Mouse (Mus musculus) mouse embryonic stem cell (cell line): ENCODE measurements around the gene Camkk2.

Experiments
- in situ Hi-C, 2 experiments: fragments of 300-500 bp; cut with MboI; formaldehyde crosslinking; loops; 1 replicate in 1 of 2; 3 replicates in 1 of 2; pipeline ENCODE4 v1.14.3; 2019 to 2020; ENCODE audit warnings: low sequenced_read_pairs in 2 of 2, low pct_unique_long_range_greater_than_20kb in 1 of 2, mixed read lengths in 1 of 2; ENCODE audit not compliant: unreplicated experiment in 1 of 2

Gene Camkk2

DNA sequence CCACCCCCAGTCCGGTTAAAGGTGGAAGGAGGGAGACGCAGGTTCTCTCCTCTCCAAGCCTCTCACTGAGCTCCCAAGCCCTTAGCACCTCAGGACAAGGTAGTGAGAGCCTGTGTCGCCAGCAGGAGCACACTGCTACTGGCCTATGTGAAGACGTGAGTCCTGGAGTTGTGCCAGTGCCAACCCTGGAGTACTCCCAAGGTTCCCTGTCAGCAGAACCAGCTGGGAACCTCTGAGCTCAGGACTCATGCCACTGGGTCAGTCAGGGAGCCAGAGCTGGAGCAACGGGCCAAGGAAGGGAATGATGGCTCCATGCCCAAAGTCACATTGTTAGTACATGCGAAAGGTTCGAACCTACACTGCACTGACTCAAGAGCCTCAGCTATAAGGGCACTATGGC, 22.5 kb downstream of the Camkk2 start:
- in situ Hi-C loops = no loop called here

DNA sequence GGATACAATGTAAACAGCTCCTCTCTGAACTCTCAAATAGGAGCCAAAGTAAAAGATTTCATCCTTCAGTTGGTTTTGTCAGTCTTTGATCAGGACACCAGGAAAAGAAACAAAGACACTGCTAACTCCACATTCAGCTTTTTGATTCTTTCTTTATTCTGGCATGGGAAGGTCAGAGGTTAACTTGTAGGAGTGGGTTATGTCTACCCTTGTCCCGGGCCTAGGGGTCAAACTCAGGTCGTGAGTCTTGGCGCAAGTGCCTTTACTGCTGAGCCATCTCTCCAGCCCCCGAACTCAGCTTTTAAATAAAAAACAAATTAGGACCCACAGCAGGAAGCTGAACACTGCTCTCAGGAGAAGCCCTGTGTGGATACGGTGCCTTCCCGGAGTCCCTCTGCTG, 23.1 kb downstream of the Camkk2 start:
- in situ Hi-C loops = no loop called here

DNA sequence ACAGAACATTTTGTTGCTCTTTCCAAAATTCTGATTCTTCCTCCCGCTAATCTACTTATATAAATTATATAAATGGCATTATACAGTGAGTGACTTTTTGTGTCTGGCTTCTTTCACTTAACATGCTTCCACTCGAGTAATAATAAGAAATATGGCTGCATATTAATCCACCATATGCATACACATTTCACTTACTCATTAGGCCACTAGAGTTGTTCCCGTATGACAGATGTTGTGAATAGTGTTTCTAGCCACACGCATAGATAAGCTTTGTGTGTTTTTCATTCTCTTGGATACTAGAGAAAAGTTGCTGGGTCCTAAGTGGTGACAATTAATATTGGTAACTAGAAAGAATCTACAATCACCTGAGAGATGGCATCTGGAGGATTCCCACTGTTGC, 23.6 kb downstream of the Camkk2 start:
- in situ Hi-C loops = no loop called here

- in situ Hi-C loops = no loop called here
These were observed 24.7 kb downstream of the Camkk2 start for GRCm38 (mm10) chr5:122754477-122754876.

DNA sequence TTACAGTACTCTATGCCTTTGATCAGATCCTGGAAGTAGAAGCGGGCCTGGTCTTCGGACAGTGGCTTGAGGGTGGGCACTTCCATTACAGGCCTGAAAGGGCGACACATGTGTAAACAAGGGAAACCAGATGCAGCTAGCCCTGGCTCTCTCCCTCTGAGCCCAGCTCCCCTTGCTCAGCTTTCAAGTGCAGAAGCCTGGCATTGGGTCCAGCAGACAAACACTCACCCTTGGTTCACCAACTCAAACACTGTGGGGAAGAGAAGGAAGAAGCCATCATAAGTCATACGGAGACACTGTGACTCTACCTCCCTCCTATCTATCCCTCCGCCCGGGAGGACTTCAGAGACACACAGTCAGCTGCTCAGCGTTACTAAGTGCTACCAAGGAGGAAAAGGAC, 31.3 kb downstream of the Camkk2 start:
- in situ Hi-C loops = no loop called here

GRCm38 (mm10) chr5:122743880-122744422, 35.3 kb downstream of the Camkk2 start:
- in situ Hi-C loops = no loop called here

DNA sequence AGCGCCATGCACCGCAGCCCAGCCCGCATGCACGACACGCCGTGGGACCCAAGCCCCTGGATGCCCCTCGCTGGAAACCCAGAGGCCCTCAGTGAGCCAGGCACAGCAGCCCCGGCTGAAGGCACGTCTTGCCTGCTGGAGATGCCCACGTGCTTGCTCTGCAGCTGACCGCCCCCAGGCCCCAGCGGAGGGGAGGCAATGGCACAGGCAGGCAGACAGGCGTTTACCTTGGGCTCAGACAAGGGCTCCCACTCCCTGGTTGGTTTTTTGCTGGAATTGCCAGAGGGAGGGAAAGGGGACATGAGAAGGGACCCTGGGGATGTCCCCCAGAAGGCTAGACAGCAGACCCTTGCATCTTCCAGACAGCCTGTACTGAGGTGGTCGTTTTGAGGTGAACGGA, 42.4 kb downstream of the Camkk2 start:
- in situ Hi-C loops = no loop called here

GRCm38 (mm10) chr5:122735853-122736252, 43.4 kb downstream of the Camkk2 start:
- in situ Hi-C loops = no loop called here

DNA sequence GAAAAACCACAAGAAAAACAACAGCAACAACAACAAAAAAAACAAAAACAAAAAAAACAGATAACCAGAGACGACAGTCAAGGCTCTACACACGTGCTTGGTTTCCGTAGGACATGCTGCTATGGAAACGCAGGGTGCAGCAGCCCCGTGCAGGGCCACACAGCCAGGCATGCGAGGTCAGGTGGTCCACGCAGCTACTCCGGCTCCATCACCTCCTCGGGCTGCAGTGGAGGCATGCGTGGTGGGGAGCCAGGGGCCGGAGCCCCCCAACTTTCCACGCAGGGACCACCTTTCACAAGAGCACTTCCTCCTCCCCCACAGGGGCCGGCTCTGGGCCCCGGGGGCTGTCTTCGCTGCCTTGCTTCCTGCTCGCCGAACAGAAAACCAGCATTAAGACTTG, 45.3 kb downstream of the Camkk2 start:
- in situ Hi-C loops = no loop called here

- in situ Hi-C loops = no loop called here
These were observed 47.1 kb downstream of the Camkk2 start for GRCm38 (mm10) chr5:122731991-122732673.

GRCm38 (mm10) chr5:122731321-122731720, 47.9 kb downstream of the Camkk2 start:
- in situ Hi-C loops = no loop called here

GRCm38 (mm10) chr5:122730776-122731175, 48.4 kb downstream of the Camkk2 start:
- in situ Hi-C loops = no loop called here

DNA sequence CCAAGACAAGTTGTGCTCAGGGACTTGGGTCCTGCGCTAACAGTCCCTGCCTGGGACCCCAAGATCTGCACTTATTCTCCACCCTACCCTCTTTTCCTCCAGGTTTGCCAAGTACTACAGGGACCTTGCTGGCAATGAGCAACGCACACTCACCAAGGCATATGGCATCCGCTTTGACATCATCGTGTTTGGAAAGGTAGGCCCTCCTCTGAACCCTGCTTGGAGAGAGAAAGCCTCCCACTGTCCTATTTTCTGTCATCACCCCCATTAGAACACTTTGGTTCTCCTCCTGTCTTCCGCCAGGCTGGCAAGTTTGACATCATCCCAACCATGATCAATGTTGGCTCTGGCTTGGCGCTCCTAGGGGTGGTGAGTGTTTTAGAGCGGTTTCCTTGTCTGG, 52.1 kb downstream of the Camkk2 start:
- in situ Hi-C loops = no loop called here

- in situ Hi-C loops = no loop called here
These were observed 52.6 kb downstream of the Camkk2 start for GRCm38 (mm10) chr5:122726595-122726994.

DNA sequence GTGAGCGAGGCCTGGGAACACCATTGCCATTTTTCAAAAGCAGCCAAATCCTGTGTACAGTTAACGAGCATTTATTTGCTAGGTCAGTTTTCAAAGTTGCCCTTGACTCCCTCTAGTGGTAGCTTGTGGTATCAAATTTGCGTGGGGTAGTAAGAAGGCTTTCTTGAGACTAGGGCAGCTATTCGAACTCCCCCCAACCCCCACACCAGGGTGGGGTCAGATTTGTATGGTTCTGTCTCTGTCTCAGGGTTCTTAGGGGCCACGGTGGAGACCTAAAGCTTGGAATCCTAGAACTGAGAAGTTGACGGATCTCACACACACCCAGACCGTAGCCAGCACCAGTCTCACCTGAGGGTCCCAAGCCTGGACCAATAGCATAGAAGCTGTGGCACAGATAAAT, 53.1 kb downstream of the Camkk2 start:
- in situ Hi-C loops = no loop called here

GRCm38 (mm10) chr5:122725453-122725852, 53.8 kb downstream of the Camkk2 start:
- in situ Hi-C loops = no loop called here

- in situ Hi-C loops = no loop called here
These were observed 60.0 kb downstream of the Camkk2 start for GRCm38 (mm10) chr5:122719168-122719567.

DNA sequence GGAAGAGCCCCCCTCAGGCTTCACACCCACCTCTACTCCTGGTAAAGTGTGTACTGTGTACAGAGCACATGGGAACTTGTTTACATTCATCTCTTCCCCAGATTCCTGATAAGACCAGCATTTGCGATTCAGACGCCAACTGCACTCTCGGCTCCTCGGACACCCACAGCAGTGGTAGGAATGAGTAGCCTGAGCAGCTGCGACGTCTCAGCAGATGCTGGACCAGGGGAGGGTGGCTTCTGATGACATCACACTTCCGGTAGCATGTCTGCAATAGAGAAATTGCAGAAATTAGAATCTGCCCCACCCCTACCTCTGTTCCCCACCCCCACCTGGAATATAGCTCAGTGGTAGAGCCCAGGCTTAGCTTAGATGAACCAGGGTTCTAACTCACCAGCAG, 60.8 kb downstream of the Camkk2 start:
- in situ Hi-C loops = no loop called here

DNA sequence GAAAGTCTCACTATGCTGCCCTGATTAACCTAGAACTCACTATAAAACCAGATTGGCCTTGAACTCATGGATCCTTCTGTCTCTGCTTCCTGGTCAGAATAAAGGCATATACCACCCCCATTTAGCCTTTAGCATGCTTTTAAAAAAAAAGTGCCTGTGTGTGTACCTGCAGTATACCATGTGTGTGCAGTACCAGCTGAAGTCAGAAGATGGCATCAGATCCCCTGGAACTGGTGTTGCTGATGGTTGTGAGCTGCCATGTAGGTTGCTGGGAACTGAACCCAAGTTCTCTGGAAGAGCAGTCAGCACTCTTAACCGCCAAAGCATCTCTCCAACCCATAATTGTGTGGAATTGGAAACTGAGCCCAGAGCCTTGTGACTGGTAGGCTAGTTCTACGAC, 62.4 kb downstream of the Camkk2 start:
- in situ Hi-C loops = no loop called here

GRCm38 (mm10) chr5:122715723-122716122, 63.5 kb downstream of the Camkk2 start:
- in situ Hi-C loops = no loop called here

- in situ Hi-C loops = no loop called here
These were observed 70.4 kb downstream of the Camkk2 start for GRCm38 (mm10) chr5:122708819-122709218.
